In the genomic region with DNA sequence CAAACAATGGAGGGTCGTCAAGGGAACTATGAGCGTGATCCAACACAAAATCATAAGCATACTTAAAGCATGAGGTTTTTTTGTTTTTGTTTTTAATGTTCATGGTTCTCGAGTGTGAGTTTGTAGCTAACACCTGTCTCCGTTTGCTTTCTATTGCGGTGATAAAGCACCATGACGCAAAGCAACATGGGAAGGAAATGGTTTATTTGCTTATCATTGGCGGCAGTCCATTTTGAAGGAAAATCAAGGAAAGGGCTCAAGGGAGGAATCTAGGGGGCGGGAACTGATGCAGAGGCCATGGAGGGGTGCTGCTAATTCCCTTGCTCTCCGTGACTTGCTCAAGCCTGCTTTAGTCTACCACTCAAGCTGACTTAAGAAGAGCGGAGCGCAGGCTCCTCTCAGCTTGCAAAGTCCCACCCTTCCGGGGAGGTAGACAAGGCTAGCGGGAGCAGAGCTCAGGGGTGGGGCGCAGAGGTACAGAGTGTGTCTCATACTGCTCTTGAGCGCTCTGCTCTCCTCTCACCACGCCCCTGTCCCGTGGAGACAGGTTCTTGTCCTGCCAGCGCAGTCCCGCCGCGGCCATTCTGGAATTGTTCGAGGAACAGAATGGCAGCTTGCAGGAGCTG, we compare ENCODE assay signal across 9 mouse cellular contexts. TPM values are rescaled to one million over a fixed set of nuclear protein-coding genes. Genes with fewer than 3 reads are reported as not detected.
DNase-seq lines count a peak whose midpoint lies in the region; ATAC-seq lines count a peak whose summit lies in the region.
"Had no signal": no experiment of that assay in that cellular context is flagged by ENCODE, and none has a peak within 500 bp of the region (broad histone marks: within the 10 kb centered on the region; RNA-seq: fewer than 3 reads in every experiment).

No protein-coding gene starts in this region.

- H3K4me1 ChIP-seq in heart, embryonic 14.5 days (ENCODE audit: control insufficient read depth in 2 of 2, insufficient read depth in 2 of 2, low read length in 2 of 2), result peaks cover 4 to 6% of the 10 kb centered on the region in 2 experiments; a peak in 2 of 4 replicates
- peaks cover 25% of the 10 kb centered on the region for H3K4me1 ChIP-seq in erythroblast, embryonic 14.5 days (ENCODE audit: control insufficient read depth)
- H3K4me1 ChIP-seq in limb, embryonic 13.5 days, result peaks cover 11% of the 10 kb centered on the region; the same call in 1 of the 2 replicates

- 25% methylated on average over 22 of the region's 22 CpGs for WGBS in heart, embryonic 14.5 days
- WGBS in limb, embryonic 13.5 days, result 35% methylated on average over 22 of the region's 22 CpGs

- 0 out of 2 replicates have a peak, but pooled peaks cover 2% of the 10 kb centered on the region for H3K9me3 ChIP-seq in heart, embryonic 14.5 days (ENCODE audit: control insufficient read depth, low read length)
- no peaks in the 10 kb centered on the region for H3K9me3 ChIP-seq in erythroblast, embryonic 14.5 days (ENCODE audit: control insufficient read depth, low read length)
- no peaks in the 10 kb centered on the region for H3K9me3 ChIP-seq in limb, embryonic 13.5 days

- no peak overlapping the region for H3K9ac ChIP-seq in heart, embryonic 14.5 days (ENCODE audit: low read length)
- H3K9ac ChIP-seq in limb, embryonic 13.5 days, result no peak overlapping the region

- peak overlapping the region; percentile 60 for H3K4me2 ChIP-seq in heart, embryonic 14.5 days (ENCODE audit: low read length)
- H3K4me2 ChIP-seq in limb, embryonic 13.5 days (replicated peaks), result peak overlapping the region; percentile 50

- DNase-seq in heart, postnatal 4 days, result no peak
- DNase-seq in natural killer cell, adult 2 months (ENCODE audit: low spot score in 2 of 2), result peak; percentile 15 to 18
- DNase-seq in urinary bladder, postnatal 25 days (ENCODE audit: low spot score), result no peak
- DNase-seq in left cerebral cortex, adult 8-10 months (ENCODE audit: low spot score in 2 of 2), result no peak
- no peak for DNase-seq in embryo, embryonic 10 days (ENCODE audit: low spot score)

- peaks cover 7% of the 10 kb centered on the region; the same call in 1 of the 2 replicates for H3K27me3 ChIP-seq in heart, embryonic 14.5 days (ENCODE audit: control insufficient read depth, insufficient read depth, low read length)
- H3K27me3 ChIP-seq in erythroblast, embryonic 14.5 days (ENCODE audit: control insufficient read depth), result peaks cover 21% of the 10 kb centered on the region
- peaks cover 22% of the 10 kb centered on the region for H3K27me3 ChIP-seq in limb, embryonic 13.5 days

- H3K4me3 ChIP-seq in heart, embryonic 14.5 days (ENCODE audit: control insufficient read depth in 1 of 2, insufficient read depth in 1 of 2, low read depth in 1 of 2, low read length in 2 of 2), result peak overlapping the region; percentile 13 to 30
- peak overlapping the region; percentile 61 for H3K4me3 ChIP-seq in erythroblast, embryonic 14.5 days (replicated peaks)
- peak overlapping the region; percentile 18 for H3K4me3 ChIP-seq in limb, embryonic 13.5 days

- H3K36me3 ChIP-seq in heart, embryonic 14.5 days (ENCODE audit: control insufficient read depth, insufficient read depth, low read length), result no peaks in the 10 kb centered on the region
- peaks cover 30% of the 10 kb centered on the region for H3K36me3 ChIP-seq in erythroblast, embryonic 14.5 days (ENCODE audit: control insufficient read depth)
- H3K36me3 ChIP-seq in limb, embryonic 13.5 days, result no peaks in the 10 kb centered on the region

- ATAC-seq in heart, embryonic 14.5 days (ENCODE audit: insufficient number of reproducible peaks, insufficient read depth, low FRiP score, low read depth), result no peak; the same call in 1 of the 2 replicates
- ATAC-seq in limb, embryonic 13.5 days (ENCODE audit: low FRiP score, low read depth), result peak; percentile 34; the same call in 1 of the 2 replicates

- H3K27ac ChIP-seq in heart, embryonic 14.5 days (replicated peaks in 1 of 2; ENCODE audit: control insufficient read depth in 1 of 2, insufficient read depth in 1 of 2, low read depth in 2 of 2, low read length in 2 of 2), result no peak overlapping the region
- H3K27ac ChIP-seq in limb, embryonic 13.5 days, result no peak overlapping the region

RNA-seq across cellular contexts. Expression of a gene that starts 12.2 kb away (rescaled TPM):
- polyA plus RNA-seq in heart, embryonic 14.5 days (2014; fragmentation: Nextera tagmentation; extraction: Ambion mirVana), result 0.43 TPM in 1 of 2 replicates, not detected in the other
- total RNA-seq in heart, postnatal 4 days (2021), result under 1 TPM; 0.14 to 0.21 TPM
- 1.5 and 1.6 TPM in 2 replicates for polyA plus RNA-seq in erythroblast, embryonic 14.5 days (2012)
- 0.31 and 0.32 TPM in 2 replicates for polyA plus RNA-seq in limb, embryonic 13.5 days (2015; fragmentation: Nextera tagmentation; extraction: Ambion mirVana)
- under 1 TPM; 0.22 to 0.67 (median 0.31) TPM for total RNA-seq in left cerebral cortex, adult 8-10 months (2022)
- total RNA-seq: liver, adult 2 months had no signal

RNA-seq across cellular contexts. Expression of a gene that starts 15.6 kb away (rescaled TPM):
- 3.6 and 5.0 TPM in 2 replicates for polyA plus RNA-seq in heart, embryonic 14.5 days (2014; fragmentation: Nextera tagmentation; extraction: Ambion mirVana)
- total RNA-seq in heart, postnatal 4 days (2021), result under 1 TPM; 0.36 to 0.47 TPM
- 34.5 and 96.9 TPM in 2 replicates for polyA plus RNA-seq in erythroblast, embryonic 14.5 days (2012)
- 1.8 and 2.0 TPM in 2 replicates for polyA plus RNA-seq in limb, embryonic 13.5 days (2015; fragmentation: Nextera tagmentation; extraction: Ambion mirVana)
- total RNA-seq in left cerebral cortex, adult 8-10 months (2022), result not detected
- total RNA-seq: liver, adult 2 months had no signal
- polyA plus RNA-seq: liver, adult 2 months had no signal

RNA-seq across cellular contexts. Expression of a gene that starts 34.2 kb away (rescaled TPM):
- 233 and 243 TPM in 2 replicates for polyA plus RNA-seq in heart, embryonic 14.5 days (2014; fragmentation: Nextera tagmentation; extraction: Ambion mirVana)
- total RNA-seq in heart, postnatal 4 days (2021), result 100 to 1,000 TPM; 207 to 216 TPM
- polyA plus RNA-seq in erythroblast, embryonic 14.5 days (2012), result 0.03 TPM in 1 of 2 replicates, not detected in the other
- 21.8 and 21.9 TPM in 2 replicates for polyA plus RNA-seq in limb, embryonic 13.5 days (2015; fragmentation: Nextera tagmentation; extraction: Ambion mirVana)
- total RNA-seq in left cerebral cortex, adult 8-10 months (2022), result under 1 TPM in 1 of 4 experiments, not detected in 3; 0.52 TPM
- polyA plus RNA-seq: liver, adult 2 months had no signal

RNA-seq across cellular contexts. Expression of a gene that starts 57.1 kb away (rescaled TPM):
- 42.6 and 46.4 TPM in 2 replicates for polyA plus RNA-seq in heart, embryonic 14.5 days (2014; fragmentation: Nextera tagmentation; extraction: Ambion mirVana)
- 10 to 100 TPM; 14.5 to 14.6 TPM for total RNA-seq in heart, postnatal 4 days (2021)
- 1.1 and 2.0 TPM in 2 replicates for polyA plus RNA-seq in erythroblast, embryonic 14.5 days (2012)
- polyA plus RNA-seq in limb, embryonic 13.5 days (2015; fragmentation: Nextera tagmentation; extraction: Ambion mirVana), result 52.5 and 56.6 TPM in 2 replicates
- total RNA-seq in left cerebral cortex, adult 8-10 months (2022), result 10 to 100 TPM; 15.1 to 16.4 (median 15.8) TPM

RNA-seq across cellular contexts. Expression of a gene that starts 57.2 kb away (rescaled TPM):
- 13.5 and 16.2 TPM in 2 replicates for polyA plus RNA-seq in heart, embryonic 14.5 days (2014; fragmentation: Nextera tagmentation; extraction: Ambion mirVana)
- 10 to 100 TPM; 29.0 to 33.2 TPM for total RNA-seq in heart, postnatal 4 days (2021)
- 1.3 and 1.7 TPM in 2 replicates for polyA plus RNA-seq in erythroblast, embryonic 14.5 days (2012)
- polyA plus RNA-seq in limb, embryonic 13.5 days (2015; fragmentation: Nextera tagmentation; extraction: Ambion mirVana), result 16.7 and 17.2 TPM in 2 replicates
- total RNA-seq in left cerebral cortex, adult 8-10 months (2022), result 10 to 100 TPM; 20.6 to 29.3 (median 24.4) TPM

Comparison
In these comparisons a context has a peak if more than half of its experiments do, and no peak if none do; other contexts are left out.
1. DNase-seq: peak in natural killer cell, adult 2 months (2 of 2); none in heart, postnatal 4 days (single experiment), urinary bladder, postnatal 25 days (single experiment), left cerebral cortex, adult 8-10 months (0 of 2) and embryo, embryonic 10 days (single experiment).
2. RNA of a gene that starts 34.2 kb away (polyA plus RNA-seq): 233 to 243 TPM in heart, embryonic 14.5 days and 21.8 to 21.9 TPM in limb, embryonic 13.5 days; 0.03 TPM in erythroblast, embryonic 14.5 days; every median in the first group is over 10 times any median in the second.
3. Peak in every context shown above with its lines, with median percentiles within 50 percentile points of each other: H3K4me3 ChIP-seq.